Mouse (Mus musculus) CH12.LX (cell line): ENCODE measurements around the gene Lrrn3. TPM values are rescaled to one million over a fixed set of nuclear protein-coding genes. Genes with fewer than 3 reads are reported as not detected.

Source experiments
- DNase-seq: peaks from one replicate; pipeline ENCODE4 v3.0.0-alpha.2; 2013; ENCODE audit errors: extremely low read depth
- H3K27ac ChIP-seq: 2 replicates; pipeline ENCODE4 v1.5.1; 2012; ENCODE audit warnings: low read depth, mild to moderate bottlenecking, control low read depth, moderate library complexity; ENCODE audit not compliant: insufficient read depth
- H3K27me3 ChIP-seq: replicated peaks from 2 replicates; pipeline ENCODE3; 2012; ENCODE audit warnings: inconsistent platforms
- H3K36me3 ChIP-seq, 2 experiments: replicated peaks in 1 of 2; 2 replicates each; pipeline versions ENCODE3 to v1.6.1; 2012; ENCODE audit warnings: inconsistent platforms in 1 of 2, low read length in 1 of 2, mild to moderate bottlenecking in 1 of 2, mixed read lengths in 1 of 2, moderate library complexity in 1 of 2; ENCODE audit not compliant: control insufficient read depth in 1 of 2, insufficient read depth in 1 of 2
- H3K4me1 ChIP-seq, 2 experiments: 2 replicates each; pipeline ENCODE4 v1.6.1; 2012; ENCODE audit warnings: inconsistent platforms in 1 of 2, moderate library complexity in 1 of 2; ENCODE audit not compliant: insufficient read depth in 2 of 2, control insufficient read depth in 1 of 2
- H3K4me2 ChIP-seq: 2 replicates; pipeline ENCODE4 v1.6.1; 2012; ENCODE audit warnings: low read depth, mild to moderate bottlenecking, control low read depth; ENCODE audit not compliant: poor library complexity, insufficient read depth, severe bottlenecking
- H3K4me3 ChIP-seq, 3 experiments: fragments of 150-350 bp in 1 of 3; sonication (generic) in 1 of 3; replicated peaks in 1 of 3; 2 replicates each; pipeline versions ENCODE3 to v1.5.1; 2011 to 2012; ENCODE audit warnings: low read depth in 2 of 3, low read length in 2 of 3, mild to moderate bottlenecking in 2 of 3, moderate library complexity in 2 of 3, control low read depth in 1 of 3, improper control_type of control experiment in 1 of 3, inconsistent platforms in 1 of 3, mixed read lengths in 1 of 3; ENCODE audit not compliant: poor library complexity in 1 of 3
- H3K79me2 ChIP-seq: replicated peaks from 2 replicates; pipeline ENCODE4 v1.6.1; 2012; ENCODE audit warnings: mild to moderate bottlenecking, moderate library complexity; ENCODE audit not compliant: control insufficient read depth, poor library complexity, insufficient read depth, severe bottlenecking; ENCODE audit errors: extremely low read depth
- H3K9ac ChIP-seq: 2 replicates; pipeline ENCODE4 v1.6.1; 2012; ENCODE audit warnings: low read depth, mild to moderate bottlenecking, control low read depth, moderate library complexity; ENCODE audit not compliant: insufficient read depth
- H3K9me3 ChIP-seq: replicated peaks from 2 replicates; pipeline ENCODE3; 2012; ENCODE audit warnings: low read length, inconsistent platforms, mixed read lengths
- CHD1 ChIP-seq: IDR thresholded peaks from 2 replicates; pipeline ENCODE4 v1.6.1; 2012; ENCODE audit warnings: low read depth, low read length, improper control_type of control experiment, inconsistent platforms
- ELF1 ChIP-seq: IDR thresholded peaks from 2 replicates; pipeline ENCODE4 v1.6.1; 2014; ENCODE audit warnings: low read depth, mild to moderate bottlenecking, inconsistent platforms, low read length, improper control_type of control experiment
- ETS1 ChIP-seq: conservative IDR thresholded peaks from 2 replicates; pipeline ENCODE4 v1.6.1; 2012; ENCODE audit warnings: low read depth, mild to moderate bottlenecking, inconsistent platforms, low read length, improper control_type of control experiment, moderate library complexity
- HCFC1 ChIP-seq: IDR thresholded peaks from 2 replicates; pipeline ENCODE4 v1.6.1; 2012; ENCODE audit warnings: low read depth, mild to moderate bottlenecking, inconsistent platforms, low read length, improper control_type of control experiment
- IRF4 ChIP-seq: IDR thresholded peaks from 2 replicates; pipeline ENCODE4 v1.6.1; 2014; ENCODE audit warnings: low read depth, mild to moderate bottlenecking, inconsistent platforms, low read length, improper control_type of control experiment
- JUN ChIP-seq: IDR thresholded peaks from 2 replicates; pipeline ENCODE4 v1.6.1; 2011; ENCODE audit warnings: low read depth, mild to moderate bottlenecking, low read length, improper control_type of control experiment, moderate library complexity; ENCODE audit not compliant: insufficient read depth
- KAT2A ChIP-seq: IDR thresholded peaks from 2 replicates; pipeline ENCODE4 v1.6.1; 2012; ENCODE audit warnings: low read length, improper control_type of control experiment, inconsistent platforms; ENCODE audit not compliant: insufficient replicate concordance
- MAFK ChIP-seq: IDR thresholded peaks from 2 replicates; pipeline ENCODE4 v1.6.1; 2011; ENCODE audit warnings: low read length, improper control_type of control experiment; ENCODE audit not compliant: insufficient replicate concordance
- MAZ ChIP-seq: IDR thresholded peaks from 2 replicates; pipeline ENCODE4 v1.6.1; 2012; ENCODE audit warnings: low read depth, mild to moderate bottlenecking, inconsistent platforms, low read length, improper control_type of control experiment, moderate library complexity
- MYC ChIP-seq: IDR thresholded peaks from 2 replicates; pipeline ENCODE4 v1.6.1; 2011; ENCODE audit warnings: low read depth, mild to moderate bottlenecking, improper control_type of control experiment, low read length
- NELFE ChIP-seq: IDR thresholded peaks from 2 replicates; pipeline ENCODE4 v1.6.1; 2011; ENCODE audit warnings: low read depth, low read length, improper control_type of control experiment
- RAD21 ChIP-seq: IDR thresholded peaks from 2 replicates; pipeline ENCODE4 v1.6.1; 2011; ENCODE audit warnings: low read depth, mild to moderate bottlenecking, low read length, improper control_type of control experiment, moderate library complexity
- SMC3 ChIP-seq: IDR thresholded peaks from 2 replicates; pipeline ENCODE4 v1.6.1; 2011; ENCODE audit warnings: low read depth, low read length, improper control_type of control experiment
- TBP ChIP-seq: conservative IDR thresholded peaks from 2 replicates; pipeline ENCODE4 v1.6.1; 2011; ENCODE audit warnings: low read depth, low read length, improper control_type of control experiment
- TCF12 ChIP-seq: IDR thresholded peaks from 2 replicates; pipeline ENCODE4 v1.6.1; 2014; ENCODE audit warnings: low read depth, mild to moderate bottlenecking, inconsistent platforms, low read length, improper control_type of control experiment
- UBTF ChIP-seq: IDR thresholded peaks from 2 replicates; pipeline ENCODE4 v1.6.1; 2012; ENCODE audit warnings: low read depth, mild to moderate bottlenecking, inconsistent platforms, low read length, improper control_type of control experiment, moderate library complexity
- USF1 ChIP-seq: IDR thresholded peaks from 2 replicates; pipeline ENCODE4 v1.6.1; 2014; ENCODE audit warnings: low read depth, mild to moderate bottlenecking, inconsistent platforms, low read length, improper control_type of control experiment
- USF2 ChIP-seq: conservative IDR thresholded peaks from 2 replicates; pipeline ENCODE4 v1.6.1; 2011; ENCODE audit warnings: low read depth, low read length, improper control_type of control experiment
- dilution Hi-C: fragments of 300-500 bp; cut with MboI; formaldehyde crosslinking; loops from 2 replicates; pipeline ENCODE4 v1.14.3; 2020; ENCODE audit warnings: low sequenced_read_pairs; ENCODE audit not compliant: extremely low pct_unique_long_range_greater_than_20kb, extremely low pct_ligation_motif_present
- in situ Hi-C: fragments of 300-500 bp; cut with MboI; formaldehyde crosslinking; loops from 3 replicates; pipeline ENCODE4 v1.14.3; 2019; ENCODE audit warnings: low sequenced_read_pairs, low pct_ligation_motif_present, low pct_unique_long_range_greater_than_20kb, mixed read lengths
- polyA plus RNA-seq: library from polyadenylated mRNA; unstranded; fragments of >175 nt; gene quantifications from 2 replicates; pipeline ENCODE4 v1.2.1, GENCODE M21; 2012; ENCODE audit warnings: low read depth; ENCODE audit not compliant: insufficient read length
- total RNA-seq, 2 experiments: library from RNA; depleted of rRNA; stranded (reverse); fragments of 300-350 nt in 1 of 2; fragments of >200 nt in 1 of 2; gene quantifications; 2 replicates each; pipeline ENCODE4 v1.2.3; 2012 to 2014

Lrrn3 gene
- total and polyA plus RNA-seq, 3 experiments: not detected

DNA sequence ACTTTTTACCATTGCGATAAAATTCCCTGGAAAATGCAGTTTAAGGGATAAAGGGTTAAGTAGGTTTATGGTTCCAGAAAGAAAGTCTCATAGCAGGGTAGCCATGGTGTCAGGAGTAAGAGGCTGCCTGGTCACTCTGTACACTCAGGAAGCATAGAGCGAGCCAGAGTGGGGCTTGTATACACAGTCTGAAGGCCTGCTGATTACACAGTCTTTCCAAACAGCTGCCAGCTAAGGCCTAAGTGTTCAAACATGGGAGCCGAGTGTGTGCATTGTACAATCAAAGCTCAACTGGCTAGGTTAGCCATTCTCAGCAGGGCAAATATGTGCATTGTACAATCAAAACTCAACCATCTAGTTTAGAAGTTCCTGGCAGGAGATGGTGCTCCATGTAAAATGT lies 69.1 kb downstream of the Lrrn3 start:
- H3K36me3 ChIP-seq: no peaks in the 10 kb centered on the region
- no peaks in the 10 kb centered on the region for H3K4me1 ChIP-seq
- H3K4me3 ChIP-seq: no peak overlapping the region
- H3K4me2 ChIP-seq: no peak overlapping the region
- DNase-seq: no peak
- H3K27me3 ChIP-seq: no peaks in the 10 kb centered on the region
- no peaks in the 10 kb centered on the region for H3K79me2 ChIP-seq
- TF ChIP-seq JUN: no peak
- H3K9me3 ChIP-seq: no peaks in the 10 kb centered on the region
- dilution Hi-C loops (no loop called here), in situ Hi-C loops (no loop called here)
- no peak overlapping the region for H3K9ac ChIP-seq
- H3K27ac ChIP-seq: no peak overlapping the region

DNA sequence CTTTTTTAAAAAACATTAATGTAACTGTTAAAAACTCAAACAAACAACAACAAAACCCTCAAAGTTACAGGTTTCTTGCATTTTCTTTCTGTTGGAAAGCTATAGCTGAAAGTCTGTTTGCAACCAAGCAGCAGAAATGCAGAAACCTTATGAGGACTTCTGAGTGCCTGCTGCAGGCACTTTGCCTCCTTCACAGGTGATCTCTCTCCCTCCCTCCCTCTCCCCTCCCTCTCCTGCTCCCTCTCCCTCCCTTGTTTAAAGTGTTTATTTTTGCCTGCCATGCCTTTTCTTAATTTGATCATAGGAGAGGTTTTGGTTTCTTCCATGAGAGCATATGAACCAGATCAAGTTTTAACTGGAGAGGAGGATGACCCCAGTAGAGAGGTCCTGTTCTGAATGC lies 69.6 kb downstream of the Lrrn3 start:
- Histone ChIP-seq H3K27me3 (no peaks in the 10 kb centered on the region), H3K79me2 (no peaks in the 10 kb centered on the region), H3K9me3 (no peaks in the 10 kb centered on the region), H3K4me2 (no peak overlapping the region), H3K9ac (no peak overlapping the region), H3K4me1 (no peaks in the 10 kb centered on the region), H3K27ac (no peak overlapping the region), H3K36me3 (no peaks in the 10 kb centered on the region), H3K4me3 (no peak overlapping the region)
- DNase-seq: no peak
- in situ Hi-C loops (no loop called here), dilution Hi-C loops (no loop called here)
- TF ChIP-seq MAFK: no peak
- no peak for TF ChIP-seq KAT2A
- no peak for TF ChIP-seq USF1
- TF ChIP-seq USF2: no peak
- no peak for TF ChIP-seq ETS1
- no peak for TF ChIP-seq RAD21
- TF ChIP-seq ELF1: no peak
- no peak for TF ChIP-seq CHD1
- no peak for TF ChIP-seq NELFE
- no peak for TF ChIP-seq MAZ
- TF ChIP-seq TCF12: no peak
- no peak for TF ChIP-seq HCFC1
- no peak for TF ChIP-seq UBTF
- TF ChIP-seq TBP: no peak
- no peak for TF ChIP-seq IRF4
- no peak for TF ChIP-seq MYC
- TF ChIP-seq SMC3: no peak
